Mouse (Mus musculus) neural tube, embryonic 13.5 days (tissue): ENCODE measurements at regions not wholly inside any gene's neighbourhood (a gene's known extent, or its start where the extent isn't known, plus 50 kb on each side); places are given as distances from the start of the nearest gene placed in this dataset.

ENCODE experiments used
- ATAC-seq: fragments of 200-750 bp; cut with Nextera tagmentation; 2 replicates; pipeline ENCODE4 v1.8.0; 2017; ENCODE audit warnings: low read depth, mild to moderate bottlenecking, moderate TSS enrichment, moderate library complexity
- H3K27ac ChIP-seq: fragments of 300-500 bp; sonication (generic); replicated peaks from 2 replicates; pipeline ENCODE4 v1.5.1; 2015; ENCODE audit warnings: moderate library complexity, mild to moderate bottlenecking, inconsistent platforms
- H3K27me3 ChIP-seq: fragments of 300-500 bp; sonication (generic); 2 replicates; pipeline ENCODE4 v1.6.1; 2015; ENCODE audit warnings: mild to moderate bottlenecking, inconsistent platforms
- H3K36me3 ChIP-seq: fragments of 300-500 bp; sonication (generic); 2 replicates; pipeline ENCODE4 v1.6.1; 2015; ENCODE audit warnings: mild to moderate bottlenecking, inconsistent platforms
- H3K4me1 ChIP-seq: fragments of 300-500 bp; sonication (generic); replicated peaks from 2 replicates; pipeline ENCODE4 v1.6.1; 2015; ENCODE audit warnings: inconsistent platforms
- H3K4me2 ChIP-seq: fragments of 300-500 bp; sonication (generic); 2 replicates; pipeline ENCODE4 v1.6.1; 2015; ENCODE audit warnings: inconsistent platforms, mild to moderate bottlenecking, moderate library complexity
- H3K4me3 ChIP-seq: fragments of 300-500 bp; sonication (generic); 2 replicates; pipeline ENCODE4 v1.5.1; 2015; ENCODE audit warnings: mild to moderate bottlenecking, inconsistent platforms
- H3K9ac ChIP-seq: fragments of 300-500 bp; sonication (generic); 2 replicates; pipeline ENCODE4 v1.6.1; 2015; ENCODE audit warnings: moderate library complexity, mild to moderate bottlenecking, inconsistent platforms
- H3K9me3 ChIP-seq: fragments of 300-500 bp; sonication (generic); 2 replicates; pipeline ENCODE4 v1.6.1; 2016; ENCODE audit warnings: inconsistent platforms
- WGBS: fragments of 180-500 bp; shearing (Covaris S2); methylation state at CpG from one replicate; pipeline ENCODE4 v1.1.7; 2015; 5-methylcytosine and 5-hydroxymethylcytosine counted together

- Histone ChIP-seq H3K27ac (no peak overlapping the region), H3K4me1 (no peaks in the 10 kb centered on the region), H3K4me2 (no peak overlapping the region), H3K27me3 (no peaks in the 10 kb centered on the region), H3K36me3 (no peaks in the 10 kb centered on the region), H3K9me3 (no peaks in the 10 kb centered on the region), H3K9ac (no peak overlapping the region), H3K4me3 (no peak overlapping the region)
- ATAC-seq, result no peak
- 67% methylated on average over 10 of the region's 10 CpGs for WGBS
Measured at GRCm38 (mm10) chr7:118042914-118043313, 73.1 kb downstream of the Rps15a start.

- Histone ChIP-seq H3K27me3 (no peaks in the 10 kb centered on the region), H3K36me3 (no peaks in the 10 kb centered on the region), H3K4me3 (no peak overlapping the region), H3K27ac (no peak overlapping the region), H3K4me1 (no peaks in the 10 kb centered on the region), H3K9ac (no peak overlapping the region), H3K9me3 (no peaks in the 10 kb centered on the region), H3K4me2 (no peak overlapping the region)
- WGBS, result 82% methylated on average over 4 of the region's 4 CpGs
- no peak for ATAC-seq
Measured at GRCm38 (mm10) chr7:118039862-118040261, 76.1 kb downstream of the Rps15a start.

GRCm38 (mm10) chr7:118037062-118037461 is 78.9 kb downstream of the Rps15a start:
- H3K27me3 ChIP-seq, result no peaks in the 10 kb centered on the region
- no peaks in the 10 kb centered on the region for H3K9me3 ChIP-seq
- no peaks in the 10 kb centered on the region for H3K4me1 ChIP-seq
- no peak overlapping the region for H3K4me2 ChIP-seq
- H3K4me3 ChIP-seq, result no peak overlapping the region
- no peak overlapping the region for H3K27ac ChIP-seq
- H3K36me3 ChIP-seq, result no peaks in the 10 kb centered on the region
- WGBS, result 61% methylated on average over 3 of the region's 3 CpGs
- H3K9ac ChIP-seq, result no peak overlapping the region
- ATAC-seq, result no peak

GRCm38 (mm10) chr7:118026106-118026526 is 89.9 kb downstream of the Rps15a start:
- Histone ChIP-seq H3K27me3 (no peaks in the 10 kb centered on the region), H3K4me3 (no peak overlapping the region), H3K9ac (no peak overlapping the region), H3K4me2 (no peak overlapping the region), H3K36me3 (no peaks in the 10 kb centered on the region), H3K27ac (no peak overlapping the region), H3K9me3 (no peaks in the 10 kb centered on the region), H3K4me1 (peaks cover 12% of the 10 kb centered on the region; the same call in 1 of the 2 replicates)
- WGBS, result 25% methylated on average over 10 of the region's 10 CpGs
- no peak for ATAC-seq

GRCm38 (mm10) chr7:118004620-118005019 is 111.4 kb downstream of the Rps15a start:
- 0 out of 2 replicates have a peak overlapping the region, but pooled peaks have one; percentile 14 for H3K27ac ChIP-seq
- H3K36me3 ChIP-seq, result no peaks in the 10 kb centered on the region
- no peak overlapping the region for H3K9ac ChIP-seq
- peaks cover 12% of the 10 kb centered on the region; the same call in 1 of the 2 replicates for H3K4me1 ChIP-seq
- no peak overlapping the region for H3K4me2 ChIP-seq
- no peak for ATAC-seq
- H3K9me3 ChIP-seq, result no peaks in the 10 kb centered on the region
- no peaks in the 10 kb centered on the region for H3K27me3 ChIP-seq
- 56% methylated on average over 7 of the region's 7 CpGs for WGBS
- no peak overlapping the region for H3K4me3 ChIP-seq

GRCm38 (mm10) chr7:118001881-118002280 is 114.1 kb downstream of the Rps15a start:
- Histone ChIP-seq H3K27ac (no peak overlapping the region), H3K27me3 (no peaks in the 10 kb centered on the region), H3K36me3 (no peaks in the 10 kb centered on the region), H3K4me2 (no peak overlapping the region), H3K9ac (no peak overlapping the region), H3K4me3 (no peak overlapping the region), H3K9me3 (no peaks in the 10 kb centered on the region), H3K4me1 (peaks cover 12% of the 10 kb centered on the region; the same call in 1 of the 2 replicates)
- 75% methylated on average over 3 of the region's 3 CpGs for WGBS
- no peak for ATAC-seq

GRCm38 (mm10) chr7:118001121-118001520 is 114.9 kb downstream of the Rps15a start:
- ATAC-seq, result no peak
- H3K27me3 ChIP-seq, result no peaks in the 10 kb centered on the region
- WGBS, result 14% methylated on average over 4 of the region's 4 CpGs
- H3K4me2 ChIP-seq, result no peak overlapping the region
- H3K36me3 ChIP-seq, result no peaks in the 10 kb centered on the region
- H3K9ac ChIP-seq, result no peak overlapping the region
- H3K4me3 ChIP-seq, result no peak overlapping the region
- peaks cover 12% of the 10 kb centered on the region; the same call in 1 of the 2 replicates for H3K4me1 ChIP-seq
- no peak overlapping the region for H3K27ac ChIP-seq
- H3K9me3 ChIP-seq, result no peaks in the 10 kb centered on the region

GRCm38 (mm10) chr7:117982177-117982576 is 133.8 kb downstream of the Rps15a start:
- ATAC-seq, result no peak
- no peaks in the 10 kb centered on the region for H3K36me3 ChIP-seq
- no peak overlapping the region for H3K9ac ChIP-seq
- no peaks in the 10 kb centered on the region for H3K9me3 ChIP-seq
- WGBS, result 83% methylated on average over 4 of the region's 4 CpGs
- H3K4me3 ChIP-seq, result no peak overlapping the region
- no peaks in the 10 kb centered on the region for H3K27me3 ChIP-seq
- H3K27ac ChIP-seq, result no peak overlapping the region
- no peak overlapping the region for H3K4me2 ChIP-seq
- no peaks in the 10 kb centered on the region for H3K4me1 ChIP-seq

- no peaks in the 10 kb centered on the region for H3K9me3 ChIP-seq
- no peak overlapping the region for H3K27ac ChIP-seq
- H3K4me3 ChIP-seq, result no peak overlapping the region
- H3K36me3 ChIP-seq, result no peaks in the 10 kb centered on the region
- 57% methylated on average over 1 of the region's 1 CpGs for WGBS
- H3K27me3 ChIP-seq, result no peaks in the 10 kb centered on the region
- H3K4me2 ChIP-seq, result no peak overlapping the region
- no peaks in the 10 kb centered on the region for H3K4me1 ChIP-seq
- H3K9ac ChIP-seq, result no peak overlapping the region
- no peak for ATAC-seq
Measured at GRCm38 (mm10) chr7:117971176-117971575, 144.8 kb downstream of the Rps15a start.

- H3K4me2 ChIP-seq, result no peak overlapping the region
- no peaks in the 10 kb centered on the region for H3K9me3 ChIP-seq
- H3K9ac ChIP-seq, result no peak overlapping the region
- H3K36me3 ChIP-seq, result no peaks in the 10 kb centered on the region
- H3K27me3 ChIP-seq, result no peaks in the 10 kb centered on the region
- H3K4me1 ChIP-seq, result no peaks in the 10 kb centered on the region
- no peak for ATAC-seq
- WGBS, result 93% methylated on average over 3 of the region's 3 CpGs
- no peak overlapping the region for H3K27ac ChIP-seq
- H3K4me3 ChIP-seq, result no peak overlapping the region
Measured at GRCm38 (mm10) chr7:117943435-117943834, 172.6 kb downstream of the Rps15a start.

- Histone ChIP-seq H3K9me3 (no peaks in the 10 kb centered on the region), H3K4me1 (no peaks in the 10 kb centered on the region), H3K27me3 (no peaks in the 10 kb centered on the region), H3K9ac (no peak overlapping the region), H3K36me3 (no peaks in the 10 kb centered on the region), H3K27ac (no peak overlapping the region), H3K4me3 (no peak overlapping the region), H3K4me2 (no peak overlapping the region)
- WGBS, result 62% methylated on average over 7 of the region's 7 CpGs
- no peak for ATAC-seq
Measured at GRCm38 (mm10) chr7:117939618-117940017, 176.4 kb downstream of the Rps15a start.

- H3K4me2 ChIP-seq, result no peak overlapping the region
- no peak overlapping the region for H3K27ac ChIP-seq
- H3K27me3 ChIP-seq, result no peaks in the 10 kb centered on the region
- no peaks in the 10 kb centered on the region for H3K36me3 ChIP-seq
- WGBS, result 85% methylated on average over 3 of the region's 3 CpGs
- no peak for ATAC-seq
- peaks cover 12% of the 10 kb centered on the region for H3K4me1 ChIP-seq
- no peaks in the 10 kb centered on the region for H3K9me3 ChIP-seq
- no peak overlapping the region for H3K9ac ChIP-seq
- H3K4me3 ChIP-seq, result no peak overlapping the region
Measured at GRCm38 (mm10) chr7:117934908-117935307, 181.1 kb downstream of the Rps15a start.

- no peaks in the 10 kb centered on the region for H3K36me3 ChIP-seq
- H3K4me2 ChIP-seq, result no peak overlapping the region
- H3K9me3 ChIP-seq, result no peaks in the 10 kb centered on the region
- no peaks in the 10 kb centered on the region for H3K27me3 ChIP-seq
- ATAC-seq, result no peak
- H3K4me3 ChIP-seq, result no peak overlapping the region
- H3K9ac ChIP-seq, result no peak overlapping the region
- no peak overlapping the region for H3K27ac ChIP-seq
- peaks cover 12% of the 10 kb centered on the region for H3K4me1 ChIP-seq
- 50% methylated on average over 12 of the region's 12 CpGs for WGBS
Measured at GRCm38 (mm10) chr7:117931234-117931895, 184.6 kb downstream of the Rps15a start.
